Mouse (Mus musculus) heart, postnatal 0 days (tissue): ENCODE results near the gene Ttc7b.

Source experiments
- CTCF ChIP-seq: IDR thresholded peaks from 2 replicates; pipeline ENCODE4 v1.5.1; 2016; ENCODE audit warnings: antibody characterized with exemption, control low read depth, low read depth
- EP300 ChIP-seq: IDR thresholded peaks from 2 replicates; pipeline ENCODE4 v1.6.1; 2016; ENCODE audit warnings: antibody characterized with exemption, low read depth

DNA sequence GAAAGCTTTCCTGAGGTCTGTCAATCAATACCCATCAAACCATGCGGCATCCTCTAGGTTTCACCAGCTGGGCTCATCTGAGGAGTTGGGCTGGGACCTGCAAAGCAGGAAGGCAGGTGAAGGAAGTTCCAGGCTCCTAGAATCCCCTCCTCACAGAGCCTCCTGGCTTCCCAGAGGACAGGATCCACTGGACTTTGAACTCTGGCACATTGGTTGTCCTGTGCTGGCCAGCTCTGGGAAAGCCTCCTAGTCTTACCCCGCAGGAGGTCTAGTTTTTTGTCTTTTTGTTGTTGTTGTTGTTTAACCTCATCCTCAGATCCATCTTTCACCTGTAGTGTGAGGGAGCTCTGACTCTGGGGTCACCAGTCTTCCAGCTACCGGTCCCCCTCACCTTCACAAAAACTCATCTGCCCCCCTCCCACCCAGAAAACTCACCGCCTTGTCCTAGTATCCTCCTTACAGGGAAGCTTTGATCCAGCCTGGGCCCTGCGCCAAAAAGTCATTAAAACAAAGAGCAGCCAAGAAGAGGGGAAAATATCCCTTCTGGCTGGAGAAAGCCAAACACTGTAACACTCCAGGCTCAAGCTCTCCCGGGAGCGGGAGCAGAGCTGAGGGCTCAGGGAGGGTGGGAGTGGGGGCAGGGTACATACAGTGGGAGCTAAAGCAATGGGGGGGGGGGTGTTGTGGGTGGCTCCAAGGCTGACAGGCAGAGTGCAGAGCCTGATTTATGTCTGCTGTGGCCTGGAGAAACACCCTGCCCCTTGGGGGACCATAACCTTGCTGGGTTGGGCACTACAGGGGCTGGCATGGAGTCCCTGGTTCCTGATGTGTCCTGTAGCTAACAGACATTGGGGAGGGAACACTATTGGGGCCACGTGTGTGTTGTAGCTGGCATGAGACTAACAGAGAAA, 231.1 kb downstream of the Ttc7b start:
- TF ChIP-seq CTCF (no peak), EP300 (no peak)
